Mouse (Mus musculus) lung, adult 2 months (tissue): Measurements from ENCODE around the gene Gatd1. TPM values are rescaled to one million over a fixed set of nuclear protein-coding genes. Genes with fewer than 3 reads are reported as not detected.
"Not testable (repeated sequence)": the region's sequence is repeated elsewhere in the genome, so short reads cannot be mapped to it uniquely, and the experiment has no call there.

Experiments
- DNase-seq: peaks from one replicate; pipeline ENCODE4 v3.0.0; 2022
- H3K4me1 ChIP-seq: fragments of 200-500 bp; 2 replicates; pipeline ENCODE4 v1.6.1; 2011; ENCODE audit warnings: low read length; ENCODE audit not compliant: control insufficient read depth, insufficient read depth
- H3K4me3 ChIP-seq: fragments of 200-500 bp; replicated peaks from 2 replicates; pipeline ENCODE3; 2011; ENCODE audit warnings: low read depth, mild to moderate bottlenecking, control low read depth, low read length; ENCODE audit errors: extremely low read depth
- CTCF ChIP-seq: fragments of 200-500 bp; IDR thresholded peaks from 2 replicates; pipeline ENCODE4 v1.5.1; 2011; ENCODE audit warnings: mild to moderate bottlenecking, low read length, control low read depth; ENCODE audit not compliant: insufficient read depth
- POLR2A ChIP-seq: fragments of 200-500 bp; IDR thresholded peaks from 2 replicates; pipeline ENCODE4 v1.6.1; 2011; ENCODE audit warnings: low read depth, mild to moderate bottlenecking, control low read depth, low read length, borderline replicate concordance; ENCODE audit errors: extremely low read depth
- WGBS: fragments of 180-500 bp; shearing (Covaris S2); methylation state at CpG from one replicate; pipeline ENCODE4 v1.1.7; 2018; 5-methylcytosine and 5-hydroxymethylcytosine counted together
- polyA plus RNA-seq: library from polyadenylated mRNA; depleted of rRNA; stranded (reverse); fragments of >200 nt; gene quantifications from 2 replicates; pipeline ENCODE4 v1.2.3, GENCODE M21; 2012

Gene Gatd1
- polyA plus RNA-seq, 1 experiment, result 64.8 TPM

GRCm38 (mm10) chr7:141410631-141411030 is 3.3 kb downstream of the Gatd1 start:
- no peak for DNase-seq
- TF ChIP-seq CTCF, result no peak
- TF ChIP-seq POLR2A, result no peak
- Histone ChIP-seq H3K4me3 (no peak overlapping the region), H3K4me1 (peaks cover 5% of the 10 kb centered on the region)
- 83% methylated on average over 8 of the region's 8 CpGs for WGBS

DNA sequence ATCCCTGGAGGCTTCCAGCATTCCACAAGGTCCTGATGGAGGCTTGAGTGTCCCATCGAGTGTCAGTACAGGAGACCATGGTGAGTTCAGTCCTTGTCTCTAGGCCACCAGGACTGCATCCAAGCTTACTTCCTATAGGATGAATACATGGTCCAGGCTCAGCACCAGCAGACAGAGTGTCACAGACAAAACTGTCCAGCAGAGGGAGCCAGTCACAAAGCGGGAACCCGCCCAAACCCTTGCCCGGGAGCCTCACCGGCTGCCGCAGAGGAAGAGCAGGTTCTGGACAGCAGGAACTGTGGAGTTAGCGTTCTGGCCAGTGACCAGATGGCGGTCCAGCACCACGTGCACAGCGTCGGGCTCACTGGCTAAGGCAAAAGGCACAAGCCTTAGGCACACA is 5.1 kb downstream of the Gatd1 start:
- H3K4me1 ChIP-seq, result 0 out of 2 replicates have a peak, but pooled peaks cover 2% of the 10 kb centered on the region
- TF ChIP-seq POLR2A (no peak), CTCF (peak; percentile 89)
- 5% methylated on average over 11 of the region's 11 CpGs for WGBS
- no peak overlapping the region for H3K4me3 ChIP-seq
- DNase-seq, result peak; percentile 87

DNA sequence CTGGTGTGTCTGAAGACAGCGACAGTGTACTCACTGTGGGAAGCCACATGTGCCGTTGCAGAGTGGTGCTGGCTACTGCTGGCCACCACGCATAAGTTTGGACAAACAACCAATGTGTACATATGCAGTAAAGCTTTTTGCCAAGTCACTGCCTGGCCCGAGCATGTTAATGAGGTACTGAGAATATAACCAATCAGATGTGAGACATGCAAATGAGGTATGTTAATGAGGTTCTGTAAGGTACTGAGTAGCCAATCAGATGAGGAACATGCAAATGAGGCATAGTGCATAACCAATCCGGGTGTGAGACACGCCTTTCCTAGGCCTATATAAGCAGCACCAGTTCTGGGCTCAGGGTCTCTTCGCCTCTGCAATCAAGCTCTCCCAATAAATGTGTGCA is 6.3 kb downstream of the Gatd1 start:
- H3K4me1 ChIP-seq, H3K4me3 ChIP-seq, DNase-seq: not testable (repeated sequence)
- 95% methylated on average over 7 of the region's 7 CpGs for WGBS

- DNase-seq, result no peak
- H3K4me1 ChIP-seq, result 0 out of 2 replicates have a peak, but pooled peaks cover 2% of the 10 kb centered on the region
- H3K4me3 ChIP-seq, result no peak overlapping the region
- no peak for TF ChIP-seq CTCF
- TF ChIP-seq POLR2A, result no peak
- 52% methylated on average over 4 of the region's 4 CpGs for WGBS
These were observed 8.5 kb downstream of the Gatd1 start for GRCm38 (mm10) chr7:141405466-141405865.

- 24% methylated on average over 5 of the region's 5 CpGs for WGBS
- TF ChIP-seq POLR2A (peak; percentile 25; the same call in 1 of the 2 replicates), CTCF (peak; percentile 97)
- peak; percentile 66 for DNase-seq
- Histone ChIP-seq H3K4me1 (no peaks in the 10 kb centered on the region), H3K4me3 (no peak overlapping the region)
These were observed 10.6 kb downstream of the Gatd1 start for GRCm38 (mm10) chr7:141403305-141403704.

DNA sequence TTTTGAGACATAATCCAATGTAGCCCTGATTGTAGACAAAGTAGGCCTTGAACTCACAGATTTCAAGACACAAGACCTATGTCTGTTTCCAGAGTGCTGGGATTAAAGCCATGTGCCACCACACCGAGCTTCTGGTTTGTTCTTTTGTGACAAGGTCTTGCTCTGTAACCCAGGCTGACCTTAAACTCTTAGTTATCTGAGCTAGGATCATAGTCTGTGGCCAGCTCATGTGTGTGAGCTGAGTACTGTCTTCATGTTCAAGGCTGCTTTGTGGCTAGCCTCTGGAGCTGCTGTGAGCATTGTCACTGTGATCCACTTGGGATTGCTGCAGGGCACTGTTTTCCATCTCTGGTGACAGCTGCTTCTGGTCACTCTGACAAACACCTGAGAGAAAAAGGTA is 18.6 kb downstream of the Gatd1 start:
- Histone ChIP-seq H3K4me1 (peaks cover 7% of the 10 kb centered on the region; the same call in 1 of the 2 replicates), H3K4me3 (no peak overlapping the region)
- DNase-seq, result no peak
- no peak for TF ChIP-seq CTCF
- no peak for TF ChIP-seq POLR2A
- WGBS, result 63% methylated on average over 1 of the region's 1 CpGs

GRCm38 (mm10) chr7:141394771-141395170 is 19.2 kb downstream of the Gatd1 start:
- TF ChIP-seq CTCF (peak; percentile 59), POLR2A (no peak)
- Histone ChIP-seq H3K4me3 (no peak overlapping the region), H3K4me1 (peaks cover 7% of the 10 kb centered on the region; the same call in 1 of the 2 replicates)
- peak; percentile 60 for DNase-seq
- WGBS, result 26% methylated on average over 6 of the region's 6 CpGs

DNA sequence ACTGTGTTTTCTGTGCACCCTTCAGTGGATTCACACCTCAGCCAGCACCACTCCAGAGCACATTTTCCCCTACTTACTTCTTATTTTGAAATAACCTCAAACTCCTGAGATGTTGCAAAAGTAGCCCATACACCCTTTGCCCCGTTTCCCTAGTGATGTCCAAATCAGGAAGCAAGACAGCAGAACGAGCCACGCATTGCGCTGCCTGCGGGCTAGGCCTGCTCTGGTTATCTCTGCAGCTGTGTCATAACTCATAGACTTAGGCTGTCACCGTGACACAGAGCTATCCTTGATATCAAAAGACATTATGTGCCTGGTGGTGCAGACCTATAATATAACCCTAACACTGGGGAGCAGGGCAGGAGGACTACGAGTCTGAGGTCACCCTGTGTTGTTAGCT is 19.8 kb downstream of the Gatd1 start:
- TF ChIP-seq CTCF, result no peak
- H3K4me3 ChIP-seq, result no peak overlapping the region
- WGBS, result 72% methylated on average over 7 of the region's 7 CpGs
- DNase-seq, result no peak
- peaks cover 7% of the 10 kb centered on the region; the same call in 1 of the 2 replicates for H3K4me1 ChIP-seq

DNA sequence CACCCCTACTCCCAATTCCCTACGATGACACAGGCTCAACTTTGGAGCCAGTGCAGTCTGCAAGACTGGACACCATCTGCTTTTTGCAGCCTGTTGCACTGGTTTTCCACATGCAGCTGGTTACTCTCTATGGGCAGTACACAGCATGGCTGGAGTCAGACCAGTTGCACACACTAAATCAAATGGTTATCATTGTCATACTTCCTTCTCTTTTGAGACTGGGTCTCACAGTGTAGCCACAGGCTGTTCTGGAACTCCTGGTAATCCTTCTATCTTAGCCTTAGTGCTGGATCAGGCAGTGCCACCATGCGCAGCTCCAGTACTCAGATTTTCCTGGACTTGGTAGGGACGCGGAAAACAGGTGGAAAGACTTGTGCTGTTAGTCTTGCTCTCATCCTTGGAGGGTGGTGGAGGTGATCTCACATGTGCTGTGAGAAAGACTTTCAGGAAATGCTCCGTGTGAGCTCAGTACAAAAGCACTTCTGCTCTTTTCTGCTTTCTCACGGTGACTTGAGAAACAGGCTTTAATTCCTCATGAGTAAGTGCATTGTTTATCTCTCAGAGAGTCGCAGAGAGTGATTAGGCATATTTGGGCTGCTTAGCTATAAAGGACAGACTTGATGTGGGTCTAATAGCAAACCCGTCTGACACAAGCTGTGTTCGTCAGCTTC is 21.2 kb downstream of the Gatd1 start:
- no peak for DNase-seq
- Histone ChIP-seq H3K4me1 (peaks cover 7% of the 10 kb centered on the region; the same call in 1 of the 2 replicates), H3K4me3 (peak overlapping the region; percentile 91)
- 16% methylated on average over 9 of the region's 9 CpGs for WGBS
- no peak for TF ChIP-seq CTCF
